Mouse (Mus musculus) lung, postnatal 0 days (tissue): ENCODE data around the gene Gcc2. TPM values are rescaled to one million over a fixed set of nuclear protein-coding genes. Genes with fewer than 3 reads are reported as not detected.
"Not testable (repeated sequence)": the region's sequence is repeated elsewhere in the genome, so short reads cannot be mapped to it uniquely, and the experiment has no call there.

ENCODE experiments used
- ATAC-seq: fragments of 200-750 bp; cut with Nextera tagmentation; 2 replicates; pipeline ENCODE4 v1.8.0; 2017; ENCODE audit warnings: moderate library complexity
- DNase-seq: peaks from one replicate; pipeline ENCODE4 v3.0.0-alpha.2; 2016; ENCODE audit warnings: low spot score
- H3K27ac ChIP-seq: fragments of 300-500 bp; sonication (generic); 2 replicates; pipeline ENCODE4 v1.5.1; 2014; ENCODE audit warnings: antibody characterized with exemption, mild to moderate bottlenecking, low read length, mixed read lengths
- H3K27me3 ChIP-seq: fragments of 300-500 bp; sonication (generic); replicated peaks from 2 replicates; pipeline ENCODE4 v1.6.1; 2014; ENCODE audit warnings: low read length, mixed read lengths; ENCODE audit not compliant: insufficient read depth
- H3K36me3 ChIP-seq: fragments of 300-500 bp; sonication (generic); 2 replicates; pipeline ENCODE4 v1.6.1; 2014; ENCODE audit warnings: low read length, mixed read lengths; ENCODE audit not compliant: insufficient read depth
- H3K4me1 ChIP-seq: fragments of 300-500 bp; sonication (generic); 2 replicates; pipeline ENCODE4 v1.6.1; 2014; ENCODE audit warnings: antibody characterized with exemption, low read depth, low read length, mixed read lengths; ENCODE audit not compliant: insufficient read depth
- H3K4me2 ChIP-seq: fragments of 300-500 bp; sonication (generic); replicated peaks from 2 replicates; pipeline ENCODE4 v1.6.1; 2014; ENCODE audit warnings: low read depth, mild to moderate bottlenecking, low read length, moderate library complexity, mixed read lengths
- H3K4me3 ChIP-seq: fragments of 300-500 bp; sonication (generic); 2 replicates; pipeline ENCODE4 v1.5.1; 2014; ENCODE audit warnings: low read depth, low read length
- H3K9ac ChIP-seq: fragments of 300-500 bp; sonication (generic); replicated peaks from 2 replicates; pipeline ENCODE4 v1.6.1; 2014; ENCODE audit warnings: low read depth, mild to moderate bottlenecking
- H3K9me3 ChIP-seq: fragments of 300-500 bp; sonication (generic); 2 replicates; pipeline ENCODE4 v1.6.1; 2016; ENCODE audit warnings: low read length, mixed read lengths
- CTCF ChIP-seq: IDR thresholded peaks from 2 replicates; pipeline ENCODE4 v1.5.1; 2016; ENCODE audit warnings: antibody characterized with exemption, mild to moderate bottlenecking
- EP300 ChIP-seq: IDR thresholded peaks from 2 replicates; pipeline ENCODE4 v1.6.1; 2016; ENCODE audit warnings: antibody characterized with exemption, mild to moderate bottlenecking, control low read depth
- WGBS: fragments of 180-500 bp; shearing (Covaris S2); extraction: QIAGEN DNeasy Blood & Tissue Kit; methylation state at CpG from one replicate; pipeline ENCODE4 v1.1.7; 2014; 5-methylcytosine and 5-hydroxymethylcytosine counted together
- polyA plus RNA-seq: library from polyadenylated mRNA; unstranded; fragments of >200 nt; fragmentation: Nextera tagmentation; extraction: Ambion mirVana; gene quantifications from 2 replicates; pipeline ENCODE4 v1.2.1, GENCODE M21; 2015

Gcc2 gene
- polyA plus RNA-seq, 1 experiment from 2014 or later = 91.7 TPM

GRCm38 (mm10) chr10:58328517-58329108, 73.3 kb downstream of the Gcc2 start:
- TF ChIP-seq CTCF = no peak
- TF ChIP-seq EP300 = no peak
- WGBS = 89% methylated on average over 8 of the region's 8 CpGs
- Histone ChIP-seq H3K4me3 (no peak overlapping the region), H3K36me3 (no peaks in the 10 kb centered on the region), H3K4me1 (peaks cover 20% of the 10 kb centered on the region; the same call in 1 of the 2 replicates), H3K4me2 (no peak overlapping the region), H3K9ac (no peak overlapping the region), H3K27me3 (no peaks in the 10 kb centered on the region), H3K9me3 (no peaks in the 10 kb centered on the region), H3K27ac (no peak overlapping the region)
- no peak for ATAC-seq
- DNase-seq = no peak

GRCm38 (mm10) chr10:58330635-58331034, 75.3 kb downstream of the Gcc2 start:
- no peaks in the 10 kb centered on the region for H3K9me3 ChIP-seq
- no peak for ATAC-seq

GRCm38 (mm10) chr10:58331741-58332140, 76.4 kb downstream of the Gcc2 start:
- H3K9ac ChIP-seq = no peak overlapping the region
- no peaks in the 10 kb centered on the region for H3K27me3 ChIP-seq
- ATAC-seq (no peak), DNase-seq (no peak)
- no peaks in the 10 kb centered on the region for H3K9me3 ChIP-seq
- H3K36me3 ChIP-seq = no peaks in the 10 kb centered on the region
- no peak overlapping the region for H3K27ac ChIP-seq
- TF ChIP-seq EP300 (no peak), CTCF (no peak)
- H3K4me3 ChIP-seq = no peak overlapping the region
- no peak overlapping the region for H3K4me2 ChIP-seq
- peaks cover 9% of the 10 kb centered on the region; the same call in 1 of the 2 replicates for H3K4me1 ChIP-seq

More at GRCm38 (mm10) chr10:58330635-58331034, 75.3 kb downstream of the Gcc2 start:
- no peak overlapping the region for H3K4me3 ChIP-seq
- no peak overlapping the region for H3K4me2 ChIP-seq
- no peaks in the 10 kb centered on the region for H3K36me3 ChIP-seq
- no peak for DNase-seq
- no peaks in the 10 kb centered on the region for H3K27me3 ChIP-seq
- no peak for TF ChIP-seq CTCF
- no peak for TF ChIP-seq EP300
- no peak overlapping the region for H3K9ac ChIP-seq
- H3K4me1 ChIP-seq = peaks cover 18% of the 10 kb centered on the region; the same call in 1 of the 2 replicates
- no peak overlapping the region for H3K27ac ChIP-seq

- no peak for TF ChIP-seq CTCF
- TF ChIP-seq EP300 = no peak
- H3K36me3 ChIP-seq = no peaks in the 10 kb centered on the region
- H3K9me3 ChIP-seq = no peaks in the 10 kb centered on the region
- no peak overlapping the region for H3K27ac ChIP-seq
- DNase-seq (peak; percentile 26), ATAC-seq (peak; percentile 31; the same call in 1 of the 2 replicates)
- no peaks in the 10 kb centered on the region for H3K27me3 ChIP-seq
- H3K4me2 ChIP-seq = no peak overlapping the region
- 50% methylated on average over 5 of the region's 5 CpGs for WGBS
- H3K4me1 ChIP-seq = peaks cover 9% of the 10 kb centered on the region; the same call in 1 of the 2 replicates
- no peak overlapping the region for H3K4me3 ChIP-seq
- no peak overlapping the region for H3K9ac ChIP-seq
These were observed 78.1 kb downstream of the Gcc2 start for GRCm38 (mm10) chr10:58333414-58333813.

GRCm38 (mm10) chr10:58336156-58336555, 80.9 kb downstream of the Gcc2 start:
- peaks cover 7% of the 10 kb centered on the region; the same call in 1 of the 2 replicates for H3K4me1 ChIP-seq
- H3K4me3 ChIP-seq = no peak overlapping the region
- no peaks in the 10 kb centered on the region for H3K27me3 ChIP-seq
- H3K36me3 ChIP-seq = no peaks in the 10 kb centered on the region
- 80% methylated on average over 1 of the region's 1 CpGs for WGBS
- peak; percentile 66 for ATAC-seq
- H3K27ac ChIP-seq = peak overlapping the region; percentile 73
- no peaks in the 10 kb centered on the region for H3K9me3 ChIP-seq
- no peak overlapping the region for H3K4me2 ChIP-seq
- no peak overlapping the region for H3K9ac ChIP-seq
- TF ChIP-seq CTCF = no peak
- TF ChIP-seq EP300 = 0 out of 2 replicates have a peak, but pooled peaks have one; percentile 12
- peak; percentile 79 for DNase-seq

GRCm38 (mm10) chr10:58337091-58337490, 81.8 kb downstream of the Gcc2 start:
- H3K9ac ChIP-seq, H3K4me3 ChIP-seq, H3K4me2 ChIP-seq, H3K9me3 ChIP-seq, DNase-seq, H3K27me3 ChIP-seq, H3K36me3 ChIP-seq, ATAC-seq, H3K4me1 ChIP-seq: not testable (repeated sequence)
- WGBS = 89% methylated on average over 4 of the region's 4 CpGs
- peak overlapping the region; percentile 73; the same call in 1 of the 2 replicates for H3K27ac ChIP-seq

GRCm38 (mm10) chr10:58338590-58338989, 83.3 kb downstream of the Gcc2 start:
- H3K9ac ChIP-seq = no peak overlapping the region
- TF ChIP-seq EP300 (no peak), CTCF (no peak)
- no peak overlapping the region for H3K4me2 ChIP-seq
- WGBS = 39% methylated on average over 1 of the region's 1 CpGs
- H3K36me3 ChIP-seq = no peaks in the 10 kb centered on the region
- no peaks in the 10 kb centered on the region for H3K27me3 ChIP-seq
- peaks cover 10% of the 10 kb centered on the region; the same call in 1 of the 2 replicates for H3K4me1 ChIP-seq
- peak overlapping the region; percentile 68 for H3K27ac ChIP-seq
- no peak overlapping the region for H3K4me3 ChIP-seq
- ATAC-seq = no peak
- no peaks in the 10 kb centered on the region for H3K9me3 ChIP-seq
- peak; percentile 52 for DNase-seq
